Mouse (Mus musculus): Measurements from ENCODE around the gene Slc10a1. TPM values are rescaled to one million over a fixed set of nuclear protein-coding genes. Genes with fewer than 3 reads are reported as not detected.

The Slc10a1 gene
- polyA plus RNA-seq, 2 experiments, result 1.7 to 3.8 TPM

GRCm38 (mm10) chr12:80932865-80933264 lies 35.6 kb downstream of the Slc10a1 start:
- Histone ChIP-seq H3K4me1 (replicated peaks; ENCODE audit: control insufficient read depth in 2 of 2, insufficient read depth in 2 of 2, low read length in 1 of 2) (peaks cover 15 to 26% of the 10 kb centered on the region in 2 experiments), H3K4me3 (ENCODE audit: insufficient read depth in 1 of 2, low read depth in 2 of 2, low read length in 2 of 2) (no peak overlapping the region), H3K27ac (no peak overlapping the region), H3K9me3 (ENCODE audit: control insufficient read depth, low read length) (no peaks in the 10 kb centered on the region), H3K9ac (replicated peaks) (no peak overlapping the region), H3K4me2 (ENCODE audit: low read depth) (no peak overlapping the region), H3K36me3 (replicated peaks; ENCODE audit: control insufficient read depth, insufficient read depth, low read depth) (no peaks in the 10 kb centered on the region), H3K27me3 (ENCODE audit: control insufficient read depth, insufficient read depth, low read length) (no peaks in the 10 kb centered on the region)
- DNase-seq (ENCODE audit: low read depth in 3 of 3, low spot score in 3 of 3) (no peak), ATAC-seq (ENCODE audit: insufficient read depth) (no peak)
- TF ChIP-seq EP300 (IDR thresholded peaks at IDR 0.05; ENCODE audit: low read depth), result no peak
- TF ChIP-seq CTCF (IDR thresholded peaks at IDR 0.05; ENCODE audit: low read depth), result no peak
- WGBS (ENCODE audit: insufficient replicate concordance), result 93% methylated on average over 1 of the region's 1 CpGs

GRCm38 (mm10) chr12:80931402-80932140 lies 36.9 kb downstream of the Slc10a1 start:
- ATAC-seq (ENCODE audit: insufficient read depth), result no peak
- Histone ChIP-seq H3K4me1 (replicated peaks; ENCODE audit: control insufficient read depth in 2 of 2, insufficient read depth in 2 of 2, low read length in 1 of 2) (peaks cover 19 to 21% of the 10 kb centered on the region in 2 experiments), H3K4me2 (ENCODE audit: low read depth) (no peak overlapping the region), H3K27me3 (ENCODE audit: control insufficient read depth, insufficient read depth, low read length) (no peaks in the 10 kb centered on the region), H3K9ac (replicated peaks) (no peak overlapping the region), H3K27ac (no peak overlapping the region), H3K4me3 (ENCODE audit: insufficient read depth in 1 of 2, low read depth in 2 of 2, low read length in 2 of 2) (no peak overlapping the region), H3K36me3 (replicated peaks; ENCODE audit: control insufficient read depth, insufficient read depth, low read depth) (no peaks in the 10 kb centered on the region), H3K9me3 (ENCODE audit: control insufficient read depth, low read length) (no peaks in the 10 kb centered on the region)
- no peak for DNase-seq (ENCODE audit: low read depth in 3 of 3, low spot score in 3 of 3)
- TF ChIP-seq EP300 (IDR thresholded peaks at IDR 0.05; ENCODE audit: low read depth), result no peak
- no peak for TF ChIP-seq CTCF (IDR thresholded peaks at IDR 0.05; ENCODE audit: low read depth)
- WGBS (ENCODE audit: insufficient replicate concordance), result 59% methylated on average over 3 of the region's 3 CpGs

- H3K4me3 ChIP-seq (ENCODE audit: insufficient read depth in 1 of 2, low read depth in 2 of 2, low read length in 2 of 2), result no peak overlapping the region
- H3K9ac ChIP-seq (replicated peaks), result no peak overlapping the region
- TF ChIP-seq EP300 (IDR thresholded peaks at IDR 0.05; ENCODE audit: low read depth) (peak; percentile 90), CTCF (IDR thresholded peaks at IDR 0.05; ENCODE audit: low read depth) (no peak)
- no peaks in the 10 kb centered on the region for H3K9me3 ChIP-seq (ENCODE audit: control insufficient read depth, low read length)
- no peaks in the 10 kb centered on the region for H3K27me3 ChIP-seq (ENCODE audit: control insufficient read depth, insufficient read depth, low read length)
- H3K4me2 ChIP-seq (ENCODE audit: low read depth), result peak overlapping the region; percentile 23; the same call in 1 of the 2 replicates
- peaks cover 25 to 29% of the 10 kb centered on the region in 2 experiments for H3K4me1 ChIP-seq (replicated peaks; ENCODE audit: control insufficient read depth in 2 of 2, insufficient read depth in 2 of 2, low read length in 1 of 2)
- DNase-seq (ENCODE audit: low read depth in 3 of 3, low spot score in 3 of 3), result peak in 1 of 3 experiments; percentile 72
- ATAC-seq (ENCODE audit: insufficient read depth), result peak; percentile 83
- WGBS (ENCODE audit: insufficient replicate concordance), result 29% methylated on average over 7 of the region's 7 CpGs
- H3K27ac ChIP-seq, result peak overlapping the region; percentile 52
- no peaks in the 10 kb centered on the region for H3K36me3 ChIP-seq (replicated peaks; ENCODE audit: control insufficient read depth, insufficient read depth, low read depth)
Observed at GRCm38 (mm10) chr12:80930141-80930540, 38.4 kb downstream of the Slc10a1 start.

- DNase-seq (ENCODE audit: low read depth in 3 of 3, low spot score in 3 of 3) (no peak), ATAC-seq (ENCODE audit: insufficient read depth) (no peak)
- Histone ChIP-seq H3K9ac (replicated peaks) (no peak overlapping the region), H3K4me2 (ENCODE audit: low read depth) (no peak overlapping the region), H3K4me1 (replicated peaks; ENCODE audit: control insufficient read depth in 2 of 2, insufficient read depth in 2 of 2, low read length in 1 of 2) (peaks cover 25 to 30% of the 10 kb centered on the region in 2 experiments), H3K9me3 (ENCODE audit: control insufficient read depth, low read length) (no peaks in the 10 kb centered on the region), H3K36me3 (replicated peaks; ENCODE audit: control insufficient read depth, insufficient read depth, low read depth) (no peaks in the 10 kb centered on the region), H3K4me3 (ENCODE audit: insufficient read depth in 1 of 2, low read depth in 2 of 2, low read length in 2 of 2) (no peak overlapping the region), H3K27me3 (ENCODE audit: control insufficient read depth, insufficient read depth, low read length) (no peaks in the 10 kb centered on the region), H3K27ac (peak overlapping the region; percentile 50; the same call in 1 of the 2 replicates)
- 51% methylated on average over 3 of the region's 3 CpGs for WGBS (ENCODE audit: insufficient replicate concordance)
- TF ChIP-seq EP300 (IDR thresholded peaks at IDR 0.05; ENCODE audit: low read depth), result no peak
- no peak for TF ChIP-seq CTCF (IDR thresholded peaks at IDR 0.05; ENCODE audit: low read depth)
Observed at GRCm38 (mm10) chr12:80928881-80929280, 39.6 kb downstream of the Slc10a1 start.

- no peak for DNase-seq (ENCODE audit: low read depth in 3 of 3, low spot score in 3 of 3)
Observed at GRCm38 (mm10) chr12:80927518-80927917, 41.0 kb downstream of the Slc10a1 start.

More at GRCm38 (mm10) chr12:80927518-80927917, 41.0 kb downstream of the Slc10a1 start:
- H3K9me3 ChIP-seq (ENCODE audit: control insufficient read depth, low read length), result no peaks in the 10 kb centered on the region
- no peaks in the 10 kb centered on the region for H3K36me3 ChIP-seq (replicated peaks; ENCODE audit: control insufficient read depth, insufficient read depth, low read depth)
- H3K4me1 ChIP-seq (replicated peaks; ENCODE audit: control insufficient read depth in 2 of 2, insufficient read depth in 2 of 2, low read length in 1 of 2), result peaks cover 25 to 33% of the 10 kb centered on the region in 2 experiments
- TF ChIP-seq EP300 (IDR thresholded peaks at IDR 0.05; ENCODE audit: low read depth), result no peak
- no peak for TF ChIP-seq CTCF (IDR thresholded peaks at IDR 0.05; ENCODE audit: low read depth)
- no peak overlapping the region for H3K4me3 ChIP-seq (ENCODE audit: insufficient read depth in 1 of 2, low read depth in 2 of 2, low read length in 2 of 2)
- ATAC-seq (ENCODE audit: insufficient read depth), result no peak
- WGBS (ENCODE audit: insufficient replicate concordance), result 61% methylated on average over 1 of the region's 1 CpGs
- no peak overlapping the region for H3K4me2 ChIP-seq (ENCODE audit: low read depth)
- no peaks in the 10 kb centered on the region for H3K27me3 ChIP-seq (ENCODE audit: control insufficient read depth, insufficient read depth, low read length)
- H3K9ac ChIP-seq (replicated peaks), result no peak overlapping the region
- no peak overlapping the region for H3K27ac ChIP-seq

All from liver, embryonic 14.5 days (tissue).